Mouse (Mus musculus): Measurements from ENCODE around the gene Gm17606.
A peak's percentile ranks its signal among the peaks of the same experiment; 100 is the strongest.
"Not testable (repeated sequence)": the region's sequence is repeated elsewhere in the genome, so short reads cannot be mapped to it uniquely, and the experiment has no call there.

Gene Gm17606

GRCm38 (mm10) chr14:54640946-54641304 lies at the start of gene Gm17606:
Gene Gm17606 (plus strand): TSS chr14:54640952.
- DNase-seq: no peak

GRCm38 (mm10) chr14:54591056-54591455 lies 49.7 kb upstream of the Gm17606 start:
- no peak for DNase-seq

GRCm38 (mm10) chr14:54592319-54592934 lies 48.3 kb upstream of the Gm17606 start:
- no peak for DNase-seq

DNA sequence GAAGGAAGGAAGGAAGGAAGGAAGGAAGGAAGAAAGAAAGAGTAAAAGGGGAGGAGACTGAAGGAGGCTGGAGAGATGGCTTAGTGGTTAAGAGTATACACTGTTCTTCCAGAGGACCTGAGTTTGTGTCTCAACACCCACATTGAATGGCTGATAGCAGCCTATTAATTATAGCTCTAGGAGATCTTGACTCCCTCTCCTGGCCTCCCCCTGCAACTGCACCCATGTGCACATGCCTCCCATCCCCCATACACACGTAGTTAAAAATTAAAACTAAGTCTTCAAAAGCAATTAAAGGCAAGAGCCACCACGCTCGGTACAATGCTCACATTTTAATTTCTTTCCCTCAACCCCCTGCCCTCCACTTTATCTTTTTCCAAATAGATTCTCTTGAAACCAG lies 46.7 kb upstream of the Gm17606 start:
- DNase-seq: no peak

DNA sequence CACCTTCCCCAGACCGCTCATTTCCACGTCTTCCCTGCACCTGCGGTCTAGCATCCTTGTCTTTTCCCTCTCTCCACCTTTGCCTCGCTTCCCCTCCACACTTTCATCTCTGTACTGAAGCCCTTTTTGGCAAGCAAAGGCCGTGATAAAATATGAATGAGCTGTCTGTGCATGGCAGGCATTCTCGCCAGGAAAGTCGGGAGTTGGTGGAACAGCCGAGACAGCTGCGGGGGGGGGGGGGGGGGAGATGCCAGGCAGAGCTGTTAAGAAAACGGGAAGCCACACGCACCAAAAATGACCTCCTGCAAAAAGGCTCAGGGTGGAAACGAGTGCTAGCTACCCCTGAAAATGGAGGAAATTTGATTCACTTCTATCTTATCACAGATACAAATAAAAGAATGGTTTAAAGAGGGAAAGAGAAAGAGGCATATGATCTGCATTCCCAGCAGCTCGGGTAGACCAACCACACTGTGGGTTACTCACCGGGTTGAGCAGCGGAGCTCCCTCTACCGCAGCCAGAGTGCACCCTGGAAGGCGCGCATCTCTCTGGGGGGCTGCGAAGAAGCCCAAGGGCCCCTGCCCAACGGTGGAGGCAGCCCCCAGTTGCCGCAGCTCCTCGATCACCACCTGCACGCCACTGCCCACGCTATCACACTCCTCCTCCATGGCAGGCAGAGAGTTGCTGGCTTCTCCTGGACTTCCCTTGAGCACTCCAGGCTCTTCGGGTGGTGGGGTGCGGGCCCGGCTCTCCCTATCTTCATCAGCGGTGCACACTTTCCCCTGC lies 45.9 kb upstream of the Gm17606 start:
- no peak for DNase-seq

- no peak for DNase-seq
Observed at GRCm38 (mm10) chr14:54597084-54597483, 43.7 kb upstream of the Gm17606 start.

DNA sequence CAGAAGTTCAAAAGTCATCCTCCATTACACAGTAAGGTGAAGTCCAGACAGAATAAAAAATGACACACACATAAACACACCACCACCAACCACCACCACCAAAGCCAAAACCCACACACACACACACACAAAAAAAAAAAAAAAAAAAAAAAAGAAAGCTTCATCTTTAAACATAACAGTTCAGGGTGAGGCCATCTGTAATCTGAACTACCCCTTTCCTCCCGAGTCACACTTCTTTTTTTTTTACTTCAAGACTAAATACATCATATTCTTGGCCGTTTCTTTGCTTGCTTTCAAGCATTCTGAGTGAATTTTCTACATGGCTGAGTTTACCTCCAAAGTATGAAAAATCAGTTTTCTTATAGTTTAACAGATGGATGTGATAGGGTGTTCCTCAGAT lies 39.2 kb upstream of the Gm17606 start:
- DNase-seq: no peak

DNA sequence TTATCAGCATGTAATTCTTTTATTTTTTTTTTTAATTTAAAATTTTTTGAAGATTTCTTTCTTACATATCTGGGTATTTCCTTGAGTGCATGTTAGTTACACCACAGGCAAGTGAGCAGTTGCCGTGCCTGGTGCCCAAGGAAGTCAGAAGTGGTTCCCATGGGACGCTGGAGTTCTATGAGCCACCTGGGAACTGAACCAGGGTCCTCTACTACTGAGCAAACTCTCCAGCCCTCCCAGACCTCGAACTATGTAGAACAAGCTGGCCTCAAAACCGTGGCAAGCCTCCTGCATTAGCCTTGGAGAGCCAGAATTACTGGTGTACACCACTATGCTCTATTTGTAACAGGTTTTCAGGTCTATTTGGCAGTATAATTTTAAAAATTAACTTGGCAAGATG lies 38.1 kb upstream of the Gm17606 start:
- no peak for DNase-seq

DNA sequence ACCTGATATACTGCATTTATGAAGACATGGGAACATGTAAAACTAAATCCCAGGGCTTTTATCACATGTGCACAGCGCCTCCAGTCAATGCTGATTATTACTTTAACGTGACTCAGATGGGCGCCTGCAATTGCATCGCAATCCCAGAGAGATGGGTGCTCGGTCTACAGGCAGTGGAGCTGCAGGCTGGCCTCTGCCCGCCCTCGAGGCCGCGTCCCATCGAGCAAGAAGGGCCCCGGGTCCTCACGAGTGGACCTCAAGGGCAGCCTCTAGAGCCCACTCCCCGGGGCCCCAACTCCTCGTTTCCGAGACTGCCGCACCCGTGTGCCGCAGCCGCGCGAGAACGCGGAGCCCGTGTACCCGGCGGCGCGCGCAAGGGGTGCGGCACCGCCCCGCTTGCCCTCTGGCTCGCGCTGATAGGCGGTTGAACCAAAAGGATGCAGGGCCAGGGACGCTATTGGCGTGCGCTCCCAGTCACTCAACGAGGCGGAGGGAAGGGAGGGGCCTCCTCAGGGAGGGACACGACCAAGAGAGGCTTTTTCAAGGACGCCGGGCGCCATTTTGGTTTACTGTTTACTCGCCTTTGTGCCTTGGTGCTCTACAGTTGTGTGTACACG lies 37.6 kb upstream of the Gm17606 start:
- DNase-seq: peak; percentile 98

DNA sequence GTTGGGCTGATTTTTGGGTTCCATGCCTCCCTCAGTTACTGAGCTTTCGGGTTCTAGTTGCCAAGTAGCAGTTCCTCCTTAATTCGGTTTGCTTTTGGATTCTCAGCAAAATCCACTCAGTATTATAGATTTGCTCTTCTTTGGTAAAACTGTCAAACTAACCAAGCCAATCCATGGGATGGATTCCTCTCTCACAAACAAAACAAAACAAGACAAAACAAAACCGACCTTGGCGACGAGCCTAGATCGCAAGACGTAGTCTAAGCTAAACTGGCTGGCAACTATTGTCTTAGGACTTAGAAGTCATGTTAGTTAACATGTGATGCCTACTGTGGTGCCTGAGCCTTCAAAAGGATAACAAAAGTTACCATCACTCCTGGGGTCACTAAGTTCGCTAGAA lies 37.1 kb upstream of the Gm17606 start:
- DNase-seq: no peak

DNA sequence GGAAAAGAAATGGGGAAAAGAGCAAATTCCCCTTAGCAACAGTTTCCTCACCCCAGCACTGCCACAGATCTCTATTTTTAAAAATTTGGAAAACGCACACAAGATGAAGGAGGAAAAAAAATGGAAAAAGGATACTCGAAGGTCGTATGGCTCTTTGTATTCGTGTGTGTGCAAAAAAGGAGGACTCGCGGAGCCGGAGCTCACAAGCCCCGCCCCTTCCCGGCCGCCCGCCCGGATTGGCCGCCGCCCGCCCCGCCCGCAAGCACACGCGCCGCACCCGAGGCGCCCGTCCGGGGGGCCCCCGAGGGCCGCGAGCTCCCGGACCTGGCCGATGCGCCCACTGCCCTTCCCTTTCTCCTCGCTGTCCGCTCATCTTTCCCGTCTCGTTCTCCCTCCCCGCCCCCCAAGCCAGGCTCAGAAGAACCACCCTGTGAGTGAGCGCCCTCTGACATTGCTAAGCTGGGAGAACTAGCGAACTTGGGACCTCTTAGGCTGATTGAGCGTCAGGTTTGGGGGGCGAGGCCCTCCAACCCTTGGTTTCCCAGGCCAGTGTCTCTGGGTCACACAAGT lies 34.9 kb upstream of the Gm17606 start, which contains the start of gene 4931414P19Rik:
TSS of gene 4931414P19Rik (minus strand) at position 242 of the 570 bp plus-strand sequence.
- peak; percentile 84 for DNase-seq

- no peak for DNase-seq
Observed at GRCm38 (mm10) chr14:54607226-54607625, 33.5 kb upstream of the Gm17606 start.

DNA sequence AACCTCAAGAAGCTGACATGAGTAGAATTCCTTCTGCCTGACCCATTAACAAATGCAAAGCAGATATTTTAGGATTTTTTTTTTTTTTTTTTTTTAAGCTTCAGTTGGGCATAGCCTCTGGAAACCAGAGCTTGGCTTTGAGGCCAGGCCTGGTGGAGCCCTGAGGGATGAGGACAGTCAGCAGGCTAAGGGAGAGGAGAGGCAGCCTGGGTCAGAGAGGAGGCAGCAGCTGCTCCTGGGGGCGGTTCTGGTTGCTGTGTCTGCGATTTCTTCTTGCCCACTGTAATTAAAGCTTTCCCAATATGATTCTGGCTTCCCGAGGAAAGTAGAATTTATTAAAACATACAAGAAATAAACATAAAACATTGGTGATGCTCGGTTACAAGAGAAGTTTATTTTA lies 31.5 kb upstream of the Gm17606 start:
- DNase-seq: no peak

- peak; percentile 51 for DNase-seq
Observed at GRCm38 (mm10) chr14:54609962-54610361, 30.8 kb upstream of the Gm17606 start.

GRCm38 (mm10) chr14:54610648-54611047 lies 30.1 kb upstream of the Gm17606 start:
- no peak for DNase-seq

GRCm38 (mm10) chr14:54614130-54614529 lies 26.6 kb upstream of the Gm17606 start:
- not testable (repeated sequence) for DNase-seq

DNA sequence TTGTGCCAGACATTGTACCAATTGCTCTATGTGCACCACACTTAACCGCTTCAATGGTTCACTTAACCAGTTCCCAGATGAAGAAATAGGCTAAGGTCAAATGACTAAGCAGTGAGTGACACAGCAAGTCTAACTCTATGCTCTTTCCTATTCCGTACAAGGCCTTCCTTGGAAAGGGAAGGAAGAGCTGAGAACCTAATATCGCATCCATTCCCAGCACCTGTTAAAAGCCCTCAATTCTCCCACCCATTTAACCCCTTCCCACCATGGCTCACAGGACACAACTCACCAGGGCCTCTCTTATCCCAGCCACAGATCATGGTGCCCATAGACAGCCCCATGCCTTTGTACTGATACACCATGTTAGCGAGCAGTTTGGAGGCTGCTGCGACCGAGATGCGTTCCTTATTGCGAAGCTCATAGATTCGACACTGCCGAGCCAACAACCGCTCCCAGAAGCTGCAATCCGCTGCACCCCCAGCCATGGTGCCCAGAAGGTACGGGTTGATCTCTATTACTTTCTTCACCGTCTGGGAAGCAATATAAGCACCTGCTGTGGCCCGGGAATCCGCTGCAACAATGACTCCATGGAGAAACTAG lies 24.4 kb upstream of the Gm17606 start:
- no peak for DNase-seq

GRCm38 (mm10) chr14:54617152-54617896 lies 23.4 kb upstream of the Gm17606 start:
- no peak for DNase-seq

DNA sequence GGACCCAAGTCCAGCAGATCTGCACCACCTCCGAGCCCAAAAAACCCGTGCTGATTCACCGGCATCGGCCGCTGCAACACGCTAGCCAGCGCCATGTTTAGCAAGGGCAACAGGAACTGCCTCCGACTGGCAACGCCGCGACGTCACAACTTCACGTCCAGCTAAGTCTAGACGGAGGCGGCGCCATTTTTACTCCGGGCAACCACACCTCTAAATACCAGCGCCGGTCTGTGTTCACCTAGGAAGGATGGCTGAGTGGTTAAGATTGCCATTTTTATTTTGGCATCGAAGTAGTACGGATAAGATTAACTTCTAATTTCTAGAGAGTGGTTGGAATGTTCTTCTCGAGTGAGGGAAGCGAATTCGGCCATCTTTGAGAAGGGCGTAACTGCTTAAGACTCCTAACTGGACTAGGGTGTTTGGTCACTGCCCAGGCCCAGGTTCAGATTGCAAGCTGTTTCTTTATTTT lies 22.8 kb upstream of the Gm17606 start, which contains the start of gene Psmb5:
TSS of gene Psmb5 (minus strand) at position 126 of the 469 bp plus-strand sequence.
- peak; percentile 94 for DNase-seq

DNA sequence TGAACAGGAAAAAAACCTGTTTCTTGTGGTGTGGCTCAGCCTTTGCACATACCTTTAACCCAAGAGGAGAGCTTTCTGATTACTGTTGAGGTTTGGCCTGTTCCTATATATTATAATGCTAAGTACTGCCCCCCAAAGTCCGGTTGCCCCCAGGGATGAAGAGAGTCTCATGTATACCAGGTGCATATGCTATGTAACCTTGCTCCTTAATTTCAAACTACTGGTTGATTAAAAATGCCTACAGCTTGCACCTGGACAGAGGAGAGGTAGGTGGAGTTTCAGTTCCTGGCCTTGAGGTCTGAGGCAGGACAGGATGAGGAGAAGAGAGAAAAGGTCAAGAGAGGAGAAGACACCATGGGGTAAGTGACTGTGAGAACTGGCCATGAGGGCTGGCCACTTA lies 19.6 kb upstream of the Gm17606 start, which contains the start of gene Psmb11:
TSS of gene Psmb11 (plus strand) at position 301 of the 400 bp plus-strand sequence.
- DNase-seq: no peak

DNA sequence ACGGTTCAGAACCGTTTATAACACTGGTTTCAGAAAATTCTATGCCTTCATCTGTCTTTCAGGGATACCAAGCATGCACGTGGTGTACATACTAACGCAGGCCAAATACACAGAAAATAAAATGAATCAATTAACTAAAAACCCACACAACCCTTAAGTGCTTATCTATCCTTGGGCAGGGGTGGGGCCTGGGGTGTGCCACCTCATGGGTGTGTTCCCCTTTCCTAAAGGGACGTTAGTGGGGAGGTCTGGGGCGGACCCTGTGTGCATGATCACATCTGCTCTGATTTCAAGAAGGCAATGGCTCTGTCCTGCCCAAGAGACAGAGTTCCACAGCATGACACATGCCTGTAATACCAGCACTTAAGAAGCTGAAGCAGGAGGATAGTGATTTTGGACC lies 17.4 kb upstream of the Gm17606 start:
- no peak for DNase-seq

DNA sequence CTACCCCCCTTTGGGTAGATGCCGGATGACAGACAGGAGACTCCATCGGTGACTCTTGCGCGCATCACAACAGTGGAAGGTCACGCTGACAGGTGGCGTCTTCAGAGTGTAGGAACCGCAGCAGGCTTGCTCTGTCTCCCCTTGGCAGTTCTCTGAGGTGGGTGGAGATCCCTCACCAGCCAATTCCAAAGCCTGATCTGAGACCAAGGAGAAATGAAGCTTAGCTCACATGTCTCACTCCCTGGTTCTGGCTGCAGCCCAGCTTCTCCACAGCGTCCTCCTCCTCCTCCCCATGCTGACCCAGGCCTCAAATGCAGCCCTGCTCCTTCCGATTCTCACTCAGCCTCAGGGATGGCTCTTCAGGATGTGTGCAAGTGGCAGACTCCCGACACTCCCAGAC lies 15.8 kb upstream of the Gm17606 start:
- no peak for DNase-seq
